Mouse (Mus musculus): ENCODE data around the gene Tsacc.

GRCm38 (mm10) chr3:88280035-88280434 is 16.8 kb downstream of the Tsacc start:
- TF ChIP-seq CTCF (IDR thresholded peaks at IDR 0.05; ENCODE audit: low read depth, low read length), result no peak
- peak; percentile 92 for TF ChIP-seq EP300 (IDR thresholded peaks at IDR 0.05; ENCODE audit: insufficient read depth, low read depth, low read length)
- no peak for TF ChIP-seq POLR2A (IDR thresholded peaks at IDR 0.05; ENCODE audit: insufficient read depth, low read length)

Measured in ES-Bruce4 (cell line).